Mouse (Mus musculus): ENCODE measurements around the gene 1700015G11Rik. TPM values are rescaled to one million over a fixed set of nuclear protein-coding genes. Genes with fewer than 3 reads are reported as not detected.

Gene 1700015G11Rik
- polyA plus RNA-seq, 1 experiment from 2014 or later: not detected

GRCm38 (mm10) chr7:51967581-51967980, 47.9 kb downstream of the 1700015G11Rik start:
- peaks cover 5% of the 10 kb centered on the region; the same call in 1 of the 2 replicates for H3K4me1 ChIP-seq
- H3K9ac ChIP-seq (replicated peaks): no peak overlapping the region
- H3K4me3 ChIP-seq (replicated peaks): no peak overlapping the region
- H3K9me3 ChIP-seq (replicated peaks): no peaks in the 10 kb centered on the region
- no peak overlapping the region for H3K27ac ChIP-seq (replicated peaks)
- ATAC-seq (ENCODE audit: low FRiP score): no peak
- WGBS: 83% methylated on average over 4 of the region's 4 CpGs
- H3K27me3 ChIP-seq (replicated peaks): no peaks in the 10 kb centered on the region
- H3K36me3 ChIP-seq: no peaks in the 10 kb centered on the region
- H3K4me2 ChIP-seq: no peak overlapping the region

- peaks cover 14% of the 10 kb centered on the region for H3K4me1 ChIP-seq
- WGBS: 90% methylated on average over 7 of the region's 7 CpGs
- ATAC-seq (ENCODE audit: low FRiP score): no peak
- no peak overlapping the region for H3K9ac ChIP-seq (replicated peaks)
- H3K27ac ChIP-seq (replicated peaks): no peak overlapping the region
- no peak overlapping the region for H3K4me3 ChIP-seq (replicated peaks)
- H3K4me2 ChIP-seq: no peak overlapping the region
- H3K36me3 ChIP-seq: no peaks in the 10 kb centered on the region
- no peaks in the 10 kb centered on the region for H3K27me3 ChIP-seq (replicated peaks)
- H3K9me3 ChIP-seq (replicated peaks): no peaks in the 10 kb centered on the region
These were observed 50.8 kb downstream of the 1700015G11Rik start for GRCm38 (mm10) chr7:51964681-51965080.

DNA sequence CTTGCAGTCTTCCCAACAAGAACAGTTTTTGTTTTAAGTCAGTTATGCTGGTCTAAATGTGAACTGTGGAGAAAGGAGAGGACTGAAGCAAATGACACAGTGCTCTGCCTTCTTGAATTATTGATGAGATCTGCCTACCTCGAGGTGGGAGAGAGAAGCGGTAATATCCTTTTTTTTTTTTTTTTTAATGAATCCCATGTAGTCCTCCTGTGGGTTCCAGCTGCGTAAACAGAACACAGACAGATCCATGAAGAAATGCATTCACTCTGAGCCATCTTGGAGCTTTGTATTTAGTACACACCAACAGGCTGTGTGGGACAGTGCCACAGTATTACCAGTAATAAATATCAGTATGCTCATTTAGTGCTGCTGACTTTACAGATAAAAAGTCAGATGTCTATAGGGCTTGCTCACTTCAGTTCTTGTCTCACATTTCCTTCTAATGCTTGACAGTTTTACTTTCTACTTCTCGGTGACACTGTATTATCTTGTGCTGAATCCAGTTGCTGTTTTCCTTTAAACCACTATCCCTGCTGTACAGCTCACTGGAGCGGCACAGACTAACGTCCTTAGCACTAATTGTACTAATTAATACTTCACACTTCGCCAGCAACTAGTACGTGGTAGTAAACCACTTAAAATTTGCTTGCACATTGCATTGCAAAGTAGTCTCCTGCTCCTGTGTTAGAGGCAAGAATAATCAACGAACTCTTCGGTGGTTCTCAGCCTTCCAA, 53.1 kb downstream of the 1700015G11Rik start:
- no peak overlapping the region for H3K4me3 ChIP-seq (replicated peaks)
- WGBS: 30% methylated on average over 10 of the region's 10 CpGs
- no peaks in the 10 kb centered on the region for H3K36me3 ChIP-seq
- H3K9ac ChIP-seq (replicated peaks): no peak overlapping the region
- H3K27me3 ChIP-seq (replicated peaks): no peaks in the 10 kb centered on the region
- 0 out of 2 replicates have a peak overlapping the region, but pooled peaks have one; percentile 15 for H3K27ac ChIP-seq (replicated peaks)
- ATAC-seq (ENCODE audit: low FRiP score): peak; percentile 65
- H3K9me3 ChIP-seq (replicated peaks): no peaks in the 10 kb centered on the region
- H3K4me2 ChIP-seq: no peak overlapping the region
- peaks cover 14% of the 10 kb centered on the region for H3K4me1 ChIP-seq

Other genes starting within 250 kb of the 1700015G11Rik start
- 18.9 and 20.1 TPM in 2 replicates for gene Gas2, start 153.7 kb downstream of the 1700015G11Rik start, polyA plus RNA-seq (2015; fragmentation: Nextera tagmentation; extraction: Ambion mirVana)
- 8.4 and 10.1 TPM in 2 replicates for gene Fancf, start 153.5 kb downstream of the 1700015G11Rik start, polyA plus RNA-seq (2015; fragmentation: Nextera tagmentation; extraction: Ambion mirVana)
- gene Svip, start 9.7 kb downstream of the 1700015G11Rik start, polyA plus RNA-seq (2015; fragmentation: Nextera tagmentation; extraction: Ambion mirVana): 18.7 and 23.9 TPM in 2 replicates